Mouse (Mus musculus) ES-Bruce4 (cell line): ENCODE measurements at regions not wholly inside any gene's neighbourhood (a gene's known extent, or its start where the extent isn't known, plus 50 kb on each side); places are given as distances from the start of the nearest gene placed in this dataset.

Experiments
- H3K27ac ChIP-seq: 2 replicates; pipeline ENCODE4 v1.5.1; 2012; ENCODE audit warnings: low read length, inconsistent platforms; ENCODE audit not compliant: insufficient read depth
- H3K27me3 ChIP-seq: 2 replicates; pipeline ENCODE4 v1.6.1; 2012; ENCODE audit warnings: mild to moderate bottlenecking, low read length, inconsistent platforms; ENCODE audit not compliant: control insufficient read depth, poor library complexity, insufficient read depth, severe bottlenecking
- H3K36me3 ChIP-seq: 2 replicates; pipeline ENCODE4 v1.6.1; 2012; ENCODE audit warnings: inconsistent platforms, mild to moderate bottlenecking, low read length, moderate library complexity; ENCODE audit not compliant: control insufficient read depth, poor library complexity, insufficient read depth, severe bottlenecking
- H3K4me1 ChIP-seq: one replicate; pipeline ENCODE4 v1.8.1; 2011; ENCODE audit warnings: low read length; ENCODE audit not compliant: control insufficient read depth, insufficient read depth
- H3K4me3 ChIP-seq: 2 replicates; pipeline ENCODE4 v1.5.1; 2011; ENCODE audit warnings: low read depth, mild to moderate bottlenecking, low read length
- H3K9ac ChIP-seq: 2 replicates; pipeline ENCODE4 v1.6.1; 2012; ENCODE audit warnings: low read depth, mild to moderate bottlenecking, inconsistent platforms; ENCODE audit not compliant: poor library complexity, severe bottlenecking
- H3K9me3 ChIP-seq: replicated peaks from 2 replicates; pipeline ENCODE4 v1.6.1; 2012; ENCODE audit warnings: mild to moderate bottlenecking, low read length, inconsistent platforms; ENCODE audit not compliant: control insufficient read depth, poor library complexity, insufficient read depth, severe bottlenecking
- CTCF ChIP-seq: IDR thresholded peaks from one replicate; pipeline ENCODE4 v1.8.1; 2011; ENCODE audit warnings: low read depth, low read length
- EP300 ChIP-seq: IDR thresholded peaks from 2 replicates; pipeline ENCODE4 v1.6.1; 2011; ENCODE audit warnings: low read depth, low read length; ENCODE audit not compliant: insufficient read depth
- POLR2A ChIP-seq: IDR thresholded peaks from one replicate; pipeline ENCODE4 v1.8.1; 2011; ENCODE audit warnings: low read length; ENCODE audit not compliant: insufficient read depth

GRCm38 (mm10) chr8:116837991-116838390 is 83.3 kb downstream of the Cmc2 start:
- no peak overlapping the region for H3K27ac ChIP-seq
- no peaks in the 10 kb centered on the region; the same call in 1 of the 2 replicates for H3K27me3 ChIP-seq
- no peak overlapping the region for H3K9ac ChIP-seq
- H3K36me3 ChIP-seq = no peaks in the 10 kb centered on the region
- no peak overlapping the region for H3K4me3 ChIP-seq
- TF ChIP-seq CTCF (no peak), EP300 (no peak), POLR2A (no peak)
- 0 out of 2 replicates have a peak, but pooled peaks cover 2% of the 10 kb centered on the region for H3K9me3 ChIP-seq
- no peaks in the 10 kb centered on the region for H3K4me1 ChIP-seq

- H3K9ac ChIP-seq = no peak overlapping the region
- H3K27me3 ChIP-seq = no peaks in the 10 kb centered on the region
- no peak for TF ChIP-seq POLR2A
- no peak overlapping the region for H3K4me3 ChIP-seq
- H3K36me3 ChIP-seq = no peaks in the 10 kb centered on the region
- peaks cover 1% of the 10 kb centered on the region; the same call in 1 of the 2 replicates for H3K9me3 ChIP-seq
- H3K4me1 ChIP-seq = no peaks in the 10 kb centered on the region
- H3K27ac ChIP-seq = no peak overlapping the region
These were observed 89.1 kb downstream of the Cmc2 start for GRCm38 (mm10) chr8:116832181-116832580.

GRCm38 (mm10) chr8:116829631-116830030 is 91.6 kb downstream of the Cmc2 start:
- TF ChIP-seq CTCF (no peak), EP300 (no peak), POLR2A (no peak)
- Histone ChIP-seq H3K36me3 (no peaks in the 10 kb centered on the region), H3K4me3 (no peak overlapping the region), H3K27me3 (no peaks in the 10 kb centered on the region), H3K9ac (no peak overlapping the region), H3K4me1 (no peaks in the 10 kb centered on the region), H3K9me3 (peaks cover 4% of the 10 kb centered on the region; the same call in 1 of the 2 replicates), H3K27ac (no peak overlapping the region)

GRCm38 (mm10) chr8:116828220-116828619 is 93.0 kb downstream of the Cmc2 start:
- Histone ChIP-seq H3K27me3 (no peaks in the 10 kb centered on the region), H3K4me3 (no peak overlapping the region), H3K9ac (no peak overlapping the region), H3K4me1 (no peaks in the 10 kb centered on the region), H3K36me3 (no peaks in the 10 kb centered on the region), H3K27ac (no peak overlapping the region), H3K9me3 (peaks cover 4% of the 10 kb centered on the region; the same call in 1 of the 2 replicates)
- no peak for TF ChIP-seq POLR2A
- TF ChIP-seq EP300 = no peak
- TF ChIP-seq CTCF = no peak

- Histone ChIP-seq H3K9ac (no peak overlapping the region), H3K36me3 (no peaks in the 10 kb centered on the region), H3K27me3 (no peaks in the 10 kb centered on the region), H3K4me3 (no peak overlapping the region), H3K9me3 (peaks cover 4% of the 10 kb centered on the region; the same call in 1 of the 2 replicates), H3K4me1 (no peaks in the 10 kb centered on the region), H3K27ac (no peak overlapping the region)
- TF ChIP-seq POLR2A (no peak), EP300 (no peak), CTCF (no peak)
These were observed 94.1 kb downstream of the Cmc2 start for GRCm38 (mm10) chr8:116827141-116827540.

- no peak overlapping the region for H3K4me3 ChIP-seq
- H3K27ac ChIP-seq = no peak overlapping the region
- TF ChIP-seq POLR2A (no peak), CTCF (no peak), EP300 (no peak)
- no peaks in the 10 kb centered on the region for H3K4me1 ChIP-seq
- no peak overlapping the region for H3K9ac ChIP-seq
- no peaks in the 10 kb centered on the region for H3K27me3 ChIP-seq
- no peaks in the 10 kb centered on the region for H3K9me3 ChIP-seq
- H3K36me3 ChIP-seq = no peaks in the 10 kb centered on the region
These were observed 81.5 kb upstream of the Cdyl2 start for GRCm38 (mm10) chr8:116814118-116814851.
